Mouse (Mus musculus): ENCODE data around the gene Eml6. TPM values are rescaled to one million over a fixed set of nuclear protein-coding genes. Genes with fewer than 3 reads are reported as not detected.

Gene Eml6
- polyA plus RNA-seq, 1 experiment = 1.1 TPM

GRCm38 (mm10) chr11:29959366-29959765 lies 66.5 kb downstream of the Eml6 start:
- no peak for DNase-seq
- no peak for TF ChIP-seq CTCF (IDR thresholded peaks at IDR 0.05; ENCODE audit: borderline replicate concordance, control insufficient read depth, extremely low read depth, insufficient read depth, low read length, poor library complexity)
- TF ChIP-seq POLR2A (IDR thresholded peaks at IDR 0.05; ENCODE audit: control insufficient read depth, extremely low read depth, insufficient read depth, low read length, poor library complexity) = no peak
- Histone ChIP-seq H3K4me1 (replicated peaks; ENCODE audit: control insufficient read depth, insufficient read depth, low read length) (no peaks in the 10 kb centered on the region), H3K27me3 (ENCODE audit: control insufficient read depth, insufficient read depth, low read length) (no peaks in the 10 kb centered on the region), H3K36me3 (ENCODE audit: control insufficient read depth, insufficient read depth, low read length) (no peaks in the 10 kb centered on the region), H3K27ac (ENCODE audit: control insufficient read depth, insufficient read depth, low read length) (no peak overlapping the region), H3K4me3 (ENCODE audit: control insufficient read depth, insufficient read depth, low read length) (no peak overlapping the region)
- WGBS = 93% methylated on average over 5 of the region's 5 CpGs

- 86% methylated on average over 3 of the region's 3 CpGs for WGBS
- H3K27me3 ChIP-seq (ENCODE audit: control insufficient read depth, insufficient read depth, low read length) = no peaks in the 10 kb centered on the region
- H3K4me3 ChIP-seq (ENCODE audit: control insufficient read depth, insufficient read depth, low read length) = no peak overlapping the region
Measured at GRCm38 (mm10) chr11:29944661-29945060, 81.2 kb downstream of the Eml6 start.

GRCm38 (mm10) chr11:29924332-29924731 lies 101.5 kb downstream of the Eml6 start:
- DNase-seq = no peak
- no peaks in the 10 kb centered on the region for H3K27me3 ChIP-seq (ENCODE audit: control insufficient read depth, insufficient read depth, low read length)
- TF ChIP-seq POLR2A (IDR thresholded peaks at IDR 0.05; ENCODE audit: control insufficient read depth, extremely low read depth, insufficient read depth, low read length, poor library complexity) (no peak), CTCF (IDR thresholded peaks at IDR 0.05; ENCODE audit: borderline replicate concordance, control insufficient read depth, extremely low read depth, insufficient read depth, low read length, poor library complexity) (no peak)
- H3K4me3 ChIP-seq (ENCODE audit: control insufficient read depth, insufficient read depth, low read length) = no peak overlapping the region
- H3K36me3 ChIP-seq (ENCODE audit: control insufficient read depth, insufficient read depth, low read length) = no peaks in the 10 kb centered on the region
- no peaks in the 10 kb centered on the region for H3K4me1 ChIP-seq (replicated peaks; ENCODE audit: control insufficient read depth, insufficient read depth, low read length)
- 94% methylated on average over 2 of the region's 2 CpGs for WGBS
- no peak overlapping the region for H3K27ac ChIP-seq (ENCODE audit: control insufficient read depth, insufficient read depth, low read length)

More at GRCm38 (mm10) chr11:29944661-29945060, 81.2 kb downstream of the Eml6 start:
- DNase-seq = no peak
- TF ChIP-seq POLR2A (IDR thresholded peaks at IDR 0.05; ENCODE audit: control insufficient read depth, extremely low read depth, insufficient read depth, low read length, poor library complexity) (no peak), CTCF (IDR thresholded peaks at IDR 0.05; ENCODE audit: borderline replicate concordance, control insufficient read depth, extremely low read depth, insufficient read depth, low read length, poor library complexity) (no peak)
- no peak overlapping the region for H3K27ac ChIP-seq (ENCODE audit: control insufficient read depth, insufficient read depth, low read length)
- H3K36me3 ChIP-seq (ENCODE audit: control insufficient read depth, insufficient read depth, low read length) = no peaks in the 10 kb centered on the region
- H3K4me1 ChIP-seq (replicated peaks; ENCODE audit: control insufficient read depth, insufficient read depth, low read length) = no peaks in the 10 kb centered on the region

- H3K4me1 ChIP-seq (replicated peaks; ENCODE audit: control insufficient read depth, insufficient read depth, low read length) = no peaks in the 10 kb centered on the region
- TF ChIP-seq CTCF (IDR thresholded peaks at IDR 0.05; ENCODE audit: borderline replicate concordance, control insufficient read depth, extremely low read depth, insufficient read depth, low read length, poor library complexity) = no peak
- TF ChIP-seq POLR2A (IDR thresholded peaks at IDR 0.05; ENCODE audit: control insufficient read depth, extremely low read depth, insufficient read depth, low read length, poor library complexity) = no peak
- H3K27ac ChIP-seq (ENCODE audit: control insufficient read depth, insufficient read depth, low read length) = no peak overlapping the region
- H3K27me3 ChIP-seq (ENCODE audit: control insufficient read depth, insufficient read depth, low read length) = no peaks in the 10 kb centered on the region
- DNase-seq = no peak
- no peaks in the 10 kb centered on the region for H3K36me3 ChIP-seq (ENCODE audit: control insufficient read depth, insufficient read depth, low read length)
- 84% methylated on average over 1 of the region's 1 CpGs for WGBS
- H3K4me3 ChIP-seq (ENCODE audit: control insufficient read depth, insufficient read depth, low read length) = no peak overlapping the region
Measured at GRCm38 (mm10) chr11:29923851-29924250, 102.0 kb downstream of the Eml6 start.

- no peak for DNase-seq
- H3K4me1 ChIP-seq (replicated peaks; ENCODE audit: control insufficient read depth, insufficient read depth, low read length) = no peaks in the 10 kb centered on the region
- H3K27ac ChIP-seq (ENCODE audit: control insufficient read depth, insufficient read depth, low read length) = no peak overlapping the region
- WGBS = 94% methylated on average over 4 of the region's 4 CpGs
- H3K27me3 ChIP-seq (ENCODE audit: control insufficient read depth, insufficient read depth, low read length) = no peaks in the 10 kb centered on the region
- no peak for TF ChIP-seq POLR2A (IDR thresholded peaks at IDR 0.05; ENCODE audit: control insufficient read depth, extremely low read depth, insufficient read depth, low read length, poor library complexity)
- no peak for TF ChIP-seq CTCF (IDR thresholded peaks at IDR 0.05; ENCODE audit: borderline replicate concordance, control insufficient read depth, extremely low read depth, insufficient read depth, low read length, poor library complexity)
- H3K36me3 ChIP-seq (ENCODE audit: control insufficient read depth, insufficient read depth, low read length) = no peaks in the 10 kb centered on the region
- no peak overlapping the region for H3K4me3 ChIP-seq (ENCODE audit: control insufficient read depth, insufficient read depth, low read length)
Measured at GRCm38 (mm10) chr11:29913180-29913579, 112.7 kb downstream of the Eml6 start.

- Histone ChIP-seq H3K27me3 (ENCODE audit: control insufficient read depth, insufficient read depth, low read length) (no peaks in the 10 kb centered on the region), H3K4me1 (replicated peaks; ENCODE audit: control insufficient read depth, insufficient read depth, low read length) (no peaks in the 10 kb centered on the region), H3K4me3 (ENCODE audit: control insufficient read depth, insufficient read depth, low read length) (no peak overlapping the region), H3K27ac (ENCODE audit: control insufficient read depth, insufficient read depth, low read length) (no peak overlapping the region), H3K36me3 (ENCODE audit: control insufficient read depth, insufficient read depth, low read length) (no peaks in the 10 kb centered on the region)
- TF ChIP-seq POLR2A (IDR thresholded peaks at IDR 0.05; ENCODE audit: control insufficient read depth, extremely low read depth, insufficient read depth, low read length, poor library complexity) (no peak), CTCF (IDR thresholded peaks at IDR 0.05; ENCODE audit: borderline replicate concordance, control insufficient read depth, extremely low read depth, insufficient read depth, low read length, poor library complexity) (no peak)
- no peak for DNase-seq
Measured at GRCm38 (mm10) chr11:29909330-29909729, 116.5 kb downstream of the Eml6 start.

- Histone ChIP-seq H3K4me1 (replicated peaks; ENCODE audit: control insufficient read depth, insufficient read depth, low read length) (no peaks in the 10 kb centered on the region), H3K4me3 (ENCODE audit: control insufficient read depth, insufficient read depth, low read length) (no peak overlapping the region), H3K36me3 (ENCODE audit: control insufficient read depth, insufficient read depth, low read length) (no peaks in the 10 kb centered on the region), H3K27ac (ENCODE audit: control insufficient read depth, insufficient read depth, low read length) (no peak overlapping the region), H3K27me3 (ENCODE audit: control insufficient read depth, insufficient read depth, low read length) (no peaks in the 10 kb centered on the region)
- peak; percentile 41 for DNase-seq
- TF ChIP-seq POLR2A (IDR thresholded peaks at IDR 0.05; ENCODE audit: control insufficient read depth, extremely low read depth, insufficient read depth, low read length, poor library complexity) = no peak
- TF ChIP-seq CTCF (IDR thresholded peaks at IDR 0.05; ENCODE audit: borderline replicate concordance, control insufficient read depth, extremely low read depth, insufficient read depth, low read length, poor library complexity) = no peak
- 9% methylated on average over 1 of the region's 1 CpGs for WGBS
Measured at GRCm38 (mm10) chr11:29885160-29885559, 140.7 kb downstream of the Eml6 start.
